Mouse (Mus musculus): ENCODE results near the gene Ankrd65. TPM values are rescaled to one million over a fixed set of nuclear protein-coding genes. Genes with fewer than 3 reads are reported as not detected.

The Ankrd65 gene
- polyA plus RNA-seq, 2 experiments from 2014 or later = not detected

DNA sequence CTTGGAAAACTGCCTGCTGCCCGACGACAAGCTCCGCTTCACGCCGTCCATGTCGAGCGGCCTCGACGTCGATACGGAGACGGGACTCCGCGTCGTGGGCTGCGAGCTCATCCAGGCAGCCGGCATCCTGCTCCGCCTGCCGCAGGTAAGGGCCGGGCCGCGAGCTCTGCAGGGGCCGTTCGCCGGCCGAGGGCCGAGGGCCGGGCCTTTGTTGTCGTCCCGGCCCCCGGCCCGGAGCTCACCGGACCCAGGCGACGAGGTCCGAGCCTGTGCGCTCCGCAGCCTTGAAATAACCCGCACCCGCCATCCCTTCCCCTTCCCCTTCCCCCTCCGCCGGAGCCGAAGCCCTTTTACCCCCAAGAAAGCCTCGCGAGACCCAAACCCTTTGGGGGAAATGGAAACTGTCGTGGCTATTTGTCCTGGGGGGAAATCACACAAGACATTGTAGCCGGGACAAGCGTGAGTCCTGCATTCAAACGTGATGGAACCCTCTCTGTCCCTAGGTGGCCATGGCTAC lies 22.5 kb downstream of the Ankrd65 start:
- no peak for ATAC-seq

DNA sequence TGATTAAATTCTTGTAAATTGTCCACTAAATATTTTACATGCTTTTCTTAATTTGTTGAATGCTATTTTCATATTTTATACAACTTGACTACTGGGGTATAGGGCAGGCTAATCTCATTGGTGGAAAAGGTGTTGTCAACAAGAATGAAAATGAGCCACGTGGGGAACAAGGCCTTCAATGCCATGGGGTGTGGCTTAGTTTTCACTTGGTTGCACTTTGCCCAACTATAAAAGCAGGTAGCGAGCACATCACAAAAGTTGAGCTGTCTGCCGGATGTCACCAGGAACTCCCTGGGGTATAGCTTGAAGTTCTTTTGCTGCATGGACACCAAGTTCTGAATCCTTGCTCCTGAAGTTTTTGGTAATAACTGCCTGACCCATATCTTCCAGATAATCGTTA lies 27.3 kb downstream of the Ankrd65 start:
- no peak for ATAC-seq

DNA sequence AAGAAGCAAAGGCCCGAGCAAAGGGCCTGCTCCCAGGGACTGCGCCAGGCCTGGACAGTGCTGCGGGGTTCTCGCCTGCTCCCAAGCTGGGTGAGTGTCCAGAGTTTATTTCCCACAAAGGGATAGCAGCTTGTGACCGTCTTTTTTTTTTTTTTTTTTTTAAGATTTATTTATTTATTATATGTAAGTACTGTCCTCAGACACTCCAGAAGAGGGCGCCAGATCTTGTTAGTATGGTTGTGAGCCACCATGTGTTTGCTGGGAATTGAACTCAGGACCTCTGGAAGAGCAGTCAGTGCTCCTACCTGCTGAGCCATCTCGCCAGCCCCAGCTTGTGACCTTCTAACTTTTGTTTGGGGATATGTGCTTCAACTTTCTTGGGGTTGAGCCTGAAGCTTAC lies 30.8 kb downstream of the Ankrd65 start:
- ATAC-seq = no peak

DNA sequence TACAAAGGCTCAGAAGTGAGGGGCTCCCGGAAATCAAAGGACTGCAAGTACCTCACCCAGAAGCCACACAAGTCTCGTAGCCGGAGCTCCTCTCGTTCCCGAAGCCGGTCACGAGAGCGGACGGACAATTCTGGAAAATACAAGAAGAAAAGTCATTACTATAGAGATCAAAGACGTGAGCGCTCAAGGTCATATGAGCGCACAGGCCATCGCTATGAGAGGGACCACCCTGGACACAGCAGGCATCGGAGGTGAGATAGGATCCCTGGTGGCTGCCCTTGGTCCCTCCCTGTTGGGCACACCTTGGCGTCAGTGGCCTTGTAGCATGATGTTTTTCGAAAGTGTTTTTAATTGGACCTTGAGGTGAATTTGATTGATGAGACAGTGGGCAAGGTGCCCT lies 33.2 kb downstream of the Ankrd65 start:
- ATAC-seq = no peak

GRCm38 (mm10) chr4:155829866-155830265 lies 39.6 kb downstream of the Ankrd65 start:
- no peak for ATAC-seq

DNA sequence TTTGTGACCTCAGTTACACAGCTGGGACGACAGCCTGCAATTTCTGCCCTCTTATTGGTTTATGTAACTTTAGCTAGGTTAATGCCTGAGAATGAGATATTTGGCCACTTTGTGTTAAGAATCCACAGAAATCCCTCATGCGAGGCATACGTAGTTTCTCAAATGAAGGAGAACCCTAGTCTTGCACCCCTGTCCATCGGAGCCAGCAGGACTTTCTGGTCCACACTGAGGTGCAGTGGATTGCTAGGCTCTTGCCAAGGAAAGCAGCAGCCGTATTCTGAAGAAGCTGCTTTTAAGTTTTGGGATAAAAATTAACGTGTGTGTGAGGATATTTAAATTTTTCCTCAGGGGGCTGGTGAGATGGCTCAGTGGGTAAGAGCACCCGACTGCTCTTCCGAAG lies 40.4 kb downstream of the Ankrd65 start:
- no peak for ATAC-seq

GRCm38 (mm10) chr4:155831205-155831766 lies 41.0 kb downstream of the Ankrd65 start, which contains the start of gene Aurkaip1:
Aurkaip1 (plus strand) TSS chr4:155831272.
- ATAC-seq = peak; percentile 84

GRCm38 (mm10) chr4:155831831-155832230 lies 41.6 kb downstream of the Ankrd65 start:
- no peak for ATAC-seq

DNA sequence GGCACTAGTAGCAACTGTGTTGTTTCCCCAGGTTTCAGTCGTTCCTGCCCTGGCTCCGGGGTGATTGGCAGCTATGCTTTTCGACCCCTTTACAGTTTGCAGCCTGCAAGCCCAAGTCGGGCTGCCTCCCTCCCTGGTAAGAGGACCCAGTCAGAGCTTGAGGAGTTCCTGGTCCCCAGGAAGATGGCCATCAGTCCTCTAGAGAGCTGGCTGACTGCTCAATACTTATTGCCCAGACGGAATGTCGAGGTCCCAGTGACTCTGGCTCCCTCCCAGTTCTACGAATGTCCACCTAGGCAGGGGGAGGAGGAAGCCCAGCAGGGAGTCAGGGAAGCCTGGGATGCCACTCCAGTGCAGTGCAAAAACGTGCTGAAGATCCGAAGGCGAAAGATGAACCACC lies 42.1 kb downstream of the Ankrd65 start:
- no peak for ATAC-seq

- no peak for ATAC-seq
Observed at GRCm38 (mm10) chr4:155833234-155833633, 43.0 kb downstream of the Ankrd65 start.

DNA sequence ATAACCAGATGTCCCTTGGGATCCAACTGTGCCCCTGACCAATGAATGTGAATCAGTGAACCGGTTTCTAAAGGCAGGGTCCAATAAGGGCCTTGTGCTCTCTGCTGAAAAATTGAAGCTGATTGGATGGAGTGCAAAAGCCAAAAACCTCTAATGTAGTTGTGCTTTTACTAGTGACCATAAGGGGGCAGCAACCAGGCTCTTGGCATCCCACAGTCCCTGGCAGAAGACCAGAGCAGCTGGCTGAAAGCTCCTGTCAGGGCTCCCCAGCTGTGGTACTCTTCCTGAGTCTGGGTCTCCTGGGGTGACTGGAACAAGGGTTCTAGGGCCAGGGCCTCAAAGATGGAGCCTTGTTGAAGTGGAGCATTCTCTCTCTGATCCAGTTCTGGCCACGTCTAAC lies 43.6 kb downstream of the Ankrd65 start:
- peak; percentile 48 for ATAC-seq

DNA sequence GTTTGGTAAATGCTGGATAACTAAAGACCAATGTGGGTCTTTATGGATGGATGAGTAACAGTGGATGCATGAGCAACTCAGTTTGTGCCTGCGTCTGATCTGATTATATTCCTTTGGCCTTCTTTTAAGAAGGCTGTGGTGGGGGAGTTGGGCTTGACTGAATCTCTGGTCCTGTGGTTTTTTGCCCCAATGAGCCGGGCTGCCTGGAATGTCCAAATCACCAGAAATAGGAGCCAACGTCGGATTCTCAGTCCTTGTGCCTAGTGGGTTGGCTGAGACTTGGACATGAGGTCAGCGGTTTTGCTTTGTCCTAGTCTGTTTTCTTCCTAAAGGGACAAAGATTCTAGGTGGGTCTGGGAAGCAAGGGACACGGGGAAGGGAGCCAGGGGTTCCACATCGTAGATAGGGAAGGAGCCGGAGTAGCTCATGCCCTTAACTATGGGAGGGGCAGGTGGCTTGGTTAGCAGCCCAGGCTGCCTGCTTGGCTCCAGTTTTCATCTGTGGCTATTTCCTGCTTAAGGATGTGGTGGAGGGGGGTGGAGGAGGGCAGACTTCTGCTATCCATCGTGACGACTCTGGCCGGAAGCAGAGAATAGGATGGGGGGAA lies 47.3 kb downstream of the Ankrd65 start:
- ATAC-seq = no peak

GRCm38 (mm10) chr4:155838187-155839153 lies 48.2 kb downstream of the Ankrd65 start:
- no peak for ATAC-seq

- ATAC-seq = no peak
Observed at GRCm38 (mm10) chr4:155839483-155839910, 49.3 kb downstream of the Ankrd65 start, which contains the start of gene Mxra8. Mxra8 (plus strand) TSS chr4:155839680.

- no peak for ATAC-seq
Observed at GRCm38 (mm10) chr4:155840076-155841002, 50.1 kb downstream of the Ankrd65 start.

DNA sequence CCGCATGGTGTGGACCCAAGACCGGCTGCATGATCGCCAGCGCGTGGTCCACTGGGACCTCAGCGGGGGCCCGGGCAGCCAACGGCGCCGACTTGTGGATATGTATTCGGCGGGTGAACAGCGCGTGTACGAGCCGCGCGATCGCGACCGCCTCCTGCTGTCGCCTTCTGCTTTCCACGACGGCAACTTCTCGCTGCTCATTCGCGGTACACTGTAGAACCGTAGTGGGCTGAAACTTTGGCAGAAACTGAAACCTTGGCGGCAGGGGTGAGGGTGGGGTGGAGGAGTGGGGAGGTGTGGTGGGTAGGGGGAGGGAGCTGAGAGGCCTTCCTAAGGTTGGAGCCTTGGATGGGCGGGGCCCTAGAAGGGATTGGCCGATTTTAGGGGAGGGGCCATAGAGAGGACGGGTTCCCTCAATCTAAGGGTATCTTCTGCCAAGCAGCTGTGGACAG lies 50.8 kb downstream of the Ankrd65 start:
- ATAC-seq = peak; percentile 92

DNA sequence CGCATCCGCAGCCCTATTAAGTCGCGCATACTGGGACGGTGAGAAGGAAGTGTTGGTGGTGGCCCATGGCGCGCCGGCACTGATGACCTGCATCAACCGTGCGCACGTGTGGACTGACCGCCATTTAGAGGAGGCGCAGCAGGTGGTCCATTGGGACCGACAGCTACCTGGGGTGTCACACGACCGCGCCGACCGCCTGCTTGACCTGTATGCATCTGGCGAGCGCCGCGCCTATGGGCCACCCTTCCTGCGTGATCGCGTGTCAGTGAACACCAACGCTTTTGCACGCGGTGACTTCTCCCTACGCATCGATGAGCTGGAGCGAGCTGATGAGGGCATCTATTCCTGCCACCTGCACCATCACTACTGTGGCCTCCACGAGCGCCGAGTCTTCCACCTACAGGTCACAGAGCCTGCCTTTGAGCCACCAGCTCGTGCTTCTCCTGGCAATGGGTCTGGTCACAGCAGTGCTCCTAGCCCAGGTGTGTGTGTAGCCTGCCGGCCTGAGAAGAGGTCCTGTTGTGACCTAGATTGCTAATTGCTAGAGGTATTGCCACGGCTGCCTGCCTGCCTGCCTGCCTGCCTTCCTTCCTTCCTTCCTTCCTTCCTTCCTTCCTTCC lies 51.5 kb downstream of the Ankrd65 start:
- ATAC-seq = peak; percentile 34

GRCm38 (mm10) chr4:155843231-155843630 lies 53.0 kb downstream of the Ankrd65 start:
- no peak for ATAC-seq

- peak; percentile 83 for ATAC-seq
Observed at GRCm38 (mm10) chr4:155846871-155847578, 56.8 kb downstream of the Ankrd65 start, which contains the start of gene Dvl1. Dvl1 (plus strand) TSS chr4:155847402.

GRCm38 (mm10) chr4:155847591-155848352 lies 57.5 kb downstream of the Ankrd65 start:
- ATAC-seq = no peak

Data from activated CD4-positive, CD25-positive, alpha-beta regulatory T cell, adult 4 months (primary cell).